12 mouse cellular contexts compared by ENCODE assay signal in the genomic region with DNA sequence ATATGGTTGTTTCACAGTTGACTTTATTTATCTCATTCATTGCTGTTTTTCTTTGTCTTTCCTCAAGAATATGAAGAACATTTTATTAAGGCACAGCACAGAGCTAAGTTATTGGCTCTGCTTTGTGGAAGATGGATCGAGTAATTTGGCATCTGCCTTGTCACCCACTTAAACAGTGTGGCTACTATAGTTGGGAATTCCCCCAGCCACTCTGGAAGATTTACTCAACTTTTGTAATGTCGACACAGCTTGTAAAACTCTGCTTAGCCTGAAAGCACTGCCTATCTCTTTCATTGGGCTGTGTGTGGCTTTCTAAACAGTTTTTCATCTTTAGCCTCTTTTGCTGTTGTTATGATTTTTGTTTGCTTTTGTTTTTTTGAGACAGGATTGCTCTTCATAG.
"Had no signal": no experiment of that assay in that cellular context is flagged by ENCODE, and none has a peak within 500 bp of the region (broad histone marks: within the 10 kb centered on the region; RNA-seq: fewer than 3 reads in every experiment).

No protein-coding gene starts in this region.

- H3K9me3 ChIP-seq: limb, embryonic 10.5 days; liver, embryonic 12.5 days; midbrain, embryonic 12.5 days had no signal

- H3K9ac ChIP-seq: liver, embryonic 12.5 days; lung, embryonic 14.5 days; midbrain, embryonic 12.5 days had no signal

- H3K4me3 ChIP-seq: layer of hippocampus, adult 2 months; limb, embryonic 10.5 days; liver, embryonic 12.5 days; midbrain, embryonic 12.5 days had no signal

- H3K4me1 ChIP-seq: limb, embryonic 10.5 days; liver, embryonic 12.5 days; midbrain, embryonic 12.5 days had no signal

- ATAC-seq: liver, embryonic 12.5 days; midbrain, embryonic 16.5 days had no signal

- H3K27me3 ChIP-seq: liver, embryonic 12.5 days; midbrain, embryonic 12.5 days had no signal

- DNase-seq: kidney, postnatal 10 days; kidney, postnatal 4 days; lung, embryonic 14.5 days; lung, postnatal 14 days; right cerebral cortex, adult 18-20 months; right cerebral cortex, postnatal 25 days; thymus, postnatal 14 days had no signal

- H3K4me2 ChIP-seq: liver, embryonic 12.5 days; lung, embryonic 14.5 days; midbrain, embryonic 12.5 days had no signal

- H3K27ac ChIP-seq: layer of hippocampus, adult 2 months; limb, embryonic 10.5 days; liver, embryonic 12.5 days; midbrain, embryonic 12.5 days had no signal

- H3K36me3 ChIP-seq: limb, embryonic 10.5 days; liver, embryonic 12.5 days; midbrain, embryonic 12.5 days had no signal
